Mouse (Mus musculus) gastrocnemius, adult 18-20 months (tissue): ENCODE measurements around the gene Ccdc57. TPM values are rescaled to one million over a fixed set of nuclear protein-coding genes. Genes with fewer than 3 reads are reported as not detected.
"Not testable (repeated sequence)": the region's sequence is repeated elsewhere in the genome, so short reads cannot be mapped to it uniquely, and the experiment has no call there.

Source experiments
- DNase-seq: peaks from one replicate; pipeline ENCODE4 v3.0.0; 2021; ENCODE audit warnings: low spot score
- total RNA-seq, 2 experiments: library from RNA; stranded (reverse); gene quantifications; 2 replicates each; pipeline ENCODE4 v1.2.3; 2021

Gene Ccdc57
- total RNA-seq, 2 experiments from 2014 or later = 3.0 to 3.5 TPM

DNA sequence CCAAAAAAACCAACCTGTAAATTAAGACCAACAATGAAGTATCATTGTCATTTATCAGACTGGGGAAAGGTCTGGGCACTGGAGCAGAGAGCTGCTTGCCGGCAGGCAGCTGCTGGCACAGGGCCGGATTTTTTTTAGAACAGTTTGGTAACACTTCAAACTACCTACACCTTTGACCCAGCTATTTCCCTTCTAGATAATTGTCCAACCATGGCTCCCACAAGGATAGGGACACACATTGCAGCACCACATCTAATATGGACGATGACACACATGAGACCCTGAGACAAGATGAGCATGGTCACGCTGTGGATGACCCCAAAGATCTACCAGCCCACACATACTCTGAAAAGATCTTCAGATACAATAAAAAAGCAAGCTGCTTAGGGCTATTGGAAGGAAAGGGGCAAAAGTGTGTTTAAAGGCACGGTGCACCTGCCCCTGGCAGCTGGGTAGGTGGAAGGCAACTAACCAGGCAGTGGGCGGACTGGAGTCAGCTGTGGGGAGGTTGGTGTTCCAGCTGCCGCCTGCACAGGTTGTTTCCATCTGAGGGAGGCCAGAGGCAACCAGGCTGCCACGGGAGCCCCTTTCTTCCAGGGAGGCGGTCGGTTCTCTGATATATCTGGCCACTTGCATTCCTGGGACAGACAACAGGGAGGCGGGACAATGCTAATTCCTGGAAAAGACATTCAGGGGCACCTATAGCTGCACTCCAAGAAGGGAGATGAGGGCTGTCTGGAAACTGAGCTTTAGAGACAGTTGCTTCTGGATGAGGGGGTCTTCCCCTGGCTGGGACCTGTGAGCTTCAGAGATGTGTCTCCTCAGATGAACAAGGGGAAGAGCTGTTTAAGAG lies 80.4 kb downstream of the Ccdc57 start:
- peak; percentile 60 for DNase-seq

DNA sequence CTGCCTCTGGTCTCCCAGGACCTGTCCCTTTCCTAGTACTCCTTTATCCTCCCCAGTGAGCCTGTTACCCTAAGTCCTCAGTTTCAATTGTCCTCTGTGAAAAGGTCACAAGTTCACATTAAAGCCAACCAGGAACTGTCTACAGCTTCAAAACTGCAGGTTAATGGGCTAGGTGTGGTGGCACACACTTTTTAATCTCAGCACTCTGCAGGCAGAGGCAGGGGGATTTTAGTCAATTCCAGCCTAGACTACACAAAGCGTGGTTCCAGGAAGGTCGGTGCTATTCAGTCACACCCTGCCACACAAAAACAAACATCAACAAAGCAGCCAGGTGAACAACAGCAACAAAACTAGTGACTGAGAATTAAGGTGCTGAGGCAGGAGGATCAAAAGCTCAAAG lies 81.1 kb downstream of the Ccdc57 start:
- DNase-seq = no peak

DNA sequence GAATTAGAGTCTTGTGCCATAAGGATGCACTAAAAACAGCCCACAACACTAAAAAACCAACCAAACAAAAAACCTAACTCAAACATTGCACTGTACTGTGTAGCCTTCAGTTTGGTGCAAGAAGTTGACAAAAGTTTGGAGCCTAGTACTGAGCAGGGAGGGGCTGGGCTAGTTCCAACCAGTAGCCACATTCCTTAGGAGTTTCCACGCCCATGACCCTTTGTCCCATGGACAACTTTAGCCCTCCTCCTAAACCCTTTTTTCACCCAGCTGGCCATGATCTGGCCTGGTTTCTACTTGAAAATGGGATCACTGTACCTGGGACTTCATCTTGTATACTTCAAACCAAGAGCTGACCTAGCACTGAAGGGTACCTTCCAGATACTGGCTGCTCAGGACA lies 81.5 kb downstream of the Ccdc57 start:
- no peak for DNase-seq

DNA sequence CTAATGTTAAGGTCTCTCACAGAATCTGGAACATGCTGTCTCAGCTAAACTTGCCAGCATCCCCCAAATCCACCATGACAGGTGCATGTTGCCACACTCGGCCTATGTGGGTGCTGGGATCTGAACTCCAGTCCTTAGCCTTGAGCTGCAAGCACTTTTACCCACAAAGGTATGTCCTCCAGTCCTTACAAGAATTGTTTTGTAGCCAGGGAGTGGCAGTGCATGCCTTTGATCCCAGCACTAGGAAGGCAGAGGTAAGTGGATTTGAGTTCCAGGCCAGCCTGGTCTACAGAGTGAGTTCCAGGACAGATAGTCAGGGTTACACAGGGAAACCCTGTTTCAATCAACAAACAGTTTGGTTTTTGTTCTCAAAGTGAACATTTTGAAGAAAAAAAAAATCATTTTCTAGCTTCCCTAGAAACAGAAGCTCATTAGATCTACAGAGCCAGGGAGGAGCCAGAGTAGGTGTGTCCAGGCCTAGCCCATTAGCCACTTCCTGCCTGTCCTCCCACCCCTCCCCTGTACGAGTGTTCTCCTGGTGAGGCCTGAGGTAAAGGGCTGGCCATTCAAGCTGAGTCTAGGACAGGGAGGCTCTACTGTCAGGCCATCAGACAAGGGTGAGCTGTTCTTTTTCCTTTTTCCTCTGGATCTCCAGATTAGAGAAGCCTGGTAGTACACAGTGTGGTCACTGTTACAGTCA lies 82.2 kb downstream of the Ccdc57 start:
- DNase-seq = no peak

DNA sequence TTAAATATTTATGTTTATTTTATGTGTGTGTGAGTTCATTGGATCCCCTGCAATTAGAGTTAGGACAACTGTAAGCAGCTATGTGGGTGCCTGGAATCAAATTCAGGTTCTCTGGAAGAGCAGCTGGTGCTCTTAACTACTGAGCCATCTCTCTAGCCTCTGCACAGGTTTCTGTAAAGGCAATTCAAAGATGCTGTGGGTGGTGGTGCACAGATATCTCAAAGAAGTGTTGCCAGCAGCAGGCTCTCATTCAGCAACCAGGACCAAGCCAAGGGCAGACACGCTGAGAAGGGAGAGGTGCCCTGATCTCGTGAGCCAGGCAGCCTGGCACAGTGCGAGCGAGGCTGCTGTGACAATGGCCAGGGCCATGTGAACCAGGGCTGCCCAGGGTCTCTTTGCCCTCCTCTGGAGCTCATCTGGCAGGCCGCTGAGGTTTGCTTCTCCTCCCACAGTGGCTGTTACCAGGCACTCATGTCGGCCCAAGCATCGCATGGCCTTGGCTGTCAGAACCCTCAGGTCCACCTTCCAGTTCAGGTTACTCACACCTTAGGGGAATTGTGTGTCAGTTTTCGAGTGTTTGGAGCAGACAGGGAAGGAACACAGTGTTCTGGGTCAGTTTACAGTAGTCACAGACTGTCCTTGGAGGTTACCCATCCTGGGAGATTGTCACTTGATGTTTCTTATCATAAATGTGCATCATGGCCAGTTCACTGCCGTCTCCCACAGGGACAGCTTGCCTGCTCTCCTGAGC lies 85.8 kb downstream of the Ccdc57 start:
- peak; percentile 49 for DNase-seq

DNA sequence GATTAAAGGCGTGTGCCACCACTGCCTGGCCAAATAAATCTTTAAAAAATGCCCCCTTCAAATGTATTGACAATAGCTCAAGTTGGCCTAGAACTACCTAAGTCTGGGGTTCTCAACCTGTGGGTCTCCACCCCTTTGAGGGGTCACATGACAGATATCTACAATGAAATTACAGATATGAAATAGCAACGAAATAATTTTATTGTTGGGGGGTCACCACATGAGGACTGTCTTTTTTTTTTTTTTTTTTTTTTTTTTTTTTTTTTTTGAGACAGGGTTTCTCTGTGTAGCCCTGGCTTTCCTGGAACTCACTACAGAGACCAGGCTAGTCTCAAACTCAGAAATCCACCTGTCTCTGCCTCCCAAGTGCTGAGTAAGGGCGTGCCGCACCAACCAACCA lies 88.3 kb downstream of the Ccdc57 start:
- DNase-seq = no peak

DNA sequence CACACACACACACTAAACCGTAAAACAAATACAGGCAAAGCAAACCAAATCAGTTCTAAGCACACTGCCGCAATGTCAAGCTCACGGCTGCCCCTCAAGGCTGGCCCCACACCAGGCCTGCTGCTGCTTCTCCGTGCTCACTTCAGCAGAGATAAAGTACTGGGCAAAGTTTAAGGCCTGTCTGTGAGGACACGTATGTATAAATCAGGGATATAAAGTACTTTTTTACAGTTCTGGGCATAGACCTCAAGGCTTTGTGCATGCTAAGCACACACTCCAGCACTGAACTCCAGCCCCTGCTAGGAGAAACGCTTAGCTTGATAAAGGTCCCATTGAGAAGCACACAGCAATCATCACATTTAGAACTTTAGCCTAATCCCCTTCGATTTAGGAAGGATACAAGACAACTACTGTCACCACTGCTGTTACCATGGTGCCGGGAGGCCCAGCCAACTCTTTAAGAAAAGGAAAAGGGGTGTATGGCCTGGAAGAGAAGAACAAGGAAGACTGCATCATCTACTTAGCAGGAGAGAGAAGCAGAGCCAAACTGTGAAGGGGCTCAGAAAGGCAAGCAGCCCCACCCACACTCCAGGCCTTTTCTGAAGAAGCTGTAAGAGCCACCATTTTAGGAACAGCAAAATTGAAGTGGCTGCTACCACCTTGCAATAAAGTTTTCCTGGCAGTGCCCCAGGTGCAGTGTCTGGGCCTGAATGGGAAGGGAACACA lies 99.0 kb downstream of the Ccdc57 start:
- DNase-seq = no peak

DNA sequence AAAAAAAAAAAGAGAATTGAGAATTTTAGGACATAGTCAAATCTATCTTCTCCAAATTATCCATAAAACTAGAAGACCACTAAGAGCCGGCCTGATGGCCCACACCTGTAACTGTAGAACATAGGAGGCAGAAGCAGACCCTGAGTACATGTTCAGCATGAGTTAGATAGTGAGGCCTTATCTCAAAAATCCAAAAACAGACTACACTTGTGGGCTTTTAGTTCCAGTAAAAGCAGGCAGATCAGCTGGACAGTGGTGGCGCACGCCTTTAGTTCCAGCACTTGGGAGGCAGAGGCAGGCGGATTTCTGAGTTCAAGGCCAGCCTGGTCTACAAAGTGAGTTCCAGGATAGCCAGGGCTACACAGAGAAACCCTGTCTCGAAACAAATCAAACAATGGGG lies 99.7 kb downstream of the Ccdc57 start:
- DNase-seq = not testable (repeated sequence)

DNA sequence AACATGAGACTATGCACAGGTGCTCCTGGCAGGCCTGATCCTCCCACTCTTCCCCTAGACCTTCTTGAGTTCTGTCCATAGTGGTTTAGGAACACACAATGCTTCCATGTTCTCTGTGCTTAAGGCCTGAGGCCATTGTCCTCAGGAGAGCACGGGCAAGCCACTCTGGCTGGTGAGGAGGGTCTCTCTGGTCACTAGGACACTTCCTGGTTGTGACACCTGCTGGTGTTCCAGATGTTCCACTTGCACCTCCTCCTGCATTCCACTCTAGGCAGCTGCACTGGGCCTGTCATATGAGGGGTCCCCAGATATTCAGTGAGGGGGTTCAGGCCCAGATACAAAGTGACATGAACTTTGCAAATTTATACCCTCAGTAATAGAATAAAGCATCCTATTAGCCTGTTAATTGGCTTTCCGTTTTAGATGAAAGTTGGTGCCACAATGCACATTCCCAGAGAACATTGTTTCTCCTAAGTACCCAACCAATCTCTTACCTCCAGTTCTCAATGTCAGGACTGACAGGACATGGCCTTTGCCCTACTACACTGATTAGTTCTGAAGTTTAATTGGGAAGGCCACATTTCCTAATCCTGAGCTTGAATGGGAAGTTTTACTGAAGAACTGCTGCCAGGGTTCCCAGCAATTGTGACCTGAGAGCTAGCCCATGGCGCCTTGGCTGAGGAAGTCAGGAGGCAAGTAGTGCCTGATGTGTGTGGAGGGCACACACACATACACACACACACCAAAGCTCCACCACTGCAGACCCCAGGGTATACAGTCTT lies 100.8 kb downstream of the Ccdc57 start:
- no peak for DNase-seq

DNA sequence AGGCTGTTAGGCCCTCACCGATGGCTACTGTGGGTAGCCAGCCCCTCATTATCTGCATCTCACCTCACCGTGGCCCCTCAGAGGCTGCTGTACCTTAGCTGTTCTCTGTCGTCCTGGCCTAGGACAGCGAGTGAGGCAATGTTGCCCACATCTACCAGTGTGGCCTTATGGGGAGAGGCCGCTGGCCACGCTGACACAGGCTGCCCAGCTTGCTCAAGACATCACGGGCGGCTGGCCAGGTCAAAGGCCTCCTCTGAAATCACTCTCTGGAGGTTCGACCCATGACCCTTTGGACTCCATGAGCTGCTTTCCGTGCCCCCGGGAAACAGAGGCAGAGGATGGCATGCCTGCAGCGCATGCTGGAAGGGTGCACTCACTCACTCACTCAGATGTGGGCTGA lies 102.0 kb downstream of the Ccdc57 start:
- no peak for DNase-seq

DNA sequence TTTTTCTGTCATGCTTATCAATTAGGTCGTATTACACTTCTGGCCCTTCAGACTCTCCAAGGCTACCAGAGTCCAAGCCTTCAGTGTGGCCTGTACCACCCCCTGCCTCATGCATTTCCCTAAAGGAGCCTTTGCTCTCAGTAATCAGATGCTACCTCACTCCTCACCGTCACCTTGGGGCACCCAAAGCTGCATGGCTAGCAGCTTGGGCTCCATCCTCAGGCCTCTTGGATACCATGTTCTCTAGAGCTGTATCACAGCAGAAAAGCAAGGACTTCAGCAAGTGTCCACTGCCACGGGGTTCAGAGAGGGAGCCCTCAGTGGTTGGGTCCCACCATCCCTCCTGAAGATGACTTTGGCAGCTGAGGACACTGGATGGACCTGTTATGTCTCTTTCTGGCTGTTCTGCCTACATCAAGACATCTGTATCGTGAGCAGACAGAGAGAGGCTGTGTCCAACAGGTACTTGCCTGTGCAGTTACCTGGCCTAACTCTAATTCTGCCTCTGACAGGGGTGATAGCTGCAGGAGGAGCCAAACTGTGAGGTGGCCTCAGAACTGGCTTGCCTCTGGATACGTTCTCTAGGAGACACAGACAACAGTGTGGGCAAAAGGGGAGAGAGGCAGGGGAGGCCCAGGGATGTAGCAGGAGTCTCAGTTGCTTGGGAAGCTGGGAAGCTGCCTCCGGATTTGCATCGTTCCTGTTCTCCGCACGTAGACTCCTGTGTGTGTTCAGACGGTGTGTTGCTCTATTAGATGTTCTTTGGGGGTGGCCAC lies 102.7 kb downstream of the Ccdc57 start:
- DNase-seq = no peak

DNA sequence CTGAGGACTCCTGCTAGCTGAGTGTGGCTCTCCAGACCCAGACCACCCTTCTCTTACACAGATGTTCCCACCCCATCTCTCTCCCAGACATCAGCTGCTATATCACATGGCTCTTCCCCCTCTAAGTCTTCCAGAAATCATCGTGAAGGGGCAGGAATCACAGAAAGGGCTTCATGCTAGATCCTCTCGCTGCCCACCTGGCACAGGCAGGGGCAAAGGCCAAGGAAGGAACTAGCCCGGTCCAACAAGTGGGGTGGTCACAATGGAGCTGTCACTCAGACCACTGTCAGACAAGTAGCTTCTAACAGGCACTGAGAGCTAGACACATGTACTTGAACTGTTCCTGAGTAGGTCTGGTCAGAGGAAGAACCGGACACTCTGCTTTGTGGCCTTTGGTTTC lies 104.3 kb downstream of the Ccdc57 start:
- no peak for DNase-seq

DNA sequence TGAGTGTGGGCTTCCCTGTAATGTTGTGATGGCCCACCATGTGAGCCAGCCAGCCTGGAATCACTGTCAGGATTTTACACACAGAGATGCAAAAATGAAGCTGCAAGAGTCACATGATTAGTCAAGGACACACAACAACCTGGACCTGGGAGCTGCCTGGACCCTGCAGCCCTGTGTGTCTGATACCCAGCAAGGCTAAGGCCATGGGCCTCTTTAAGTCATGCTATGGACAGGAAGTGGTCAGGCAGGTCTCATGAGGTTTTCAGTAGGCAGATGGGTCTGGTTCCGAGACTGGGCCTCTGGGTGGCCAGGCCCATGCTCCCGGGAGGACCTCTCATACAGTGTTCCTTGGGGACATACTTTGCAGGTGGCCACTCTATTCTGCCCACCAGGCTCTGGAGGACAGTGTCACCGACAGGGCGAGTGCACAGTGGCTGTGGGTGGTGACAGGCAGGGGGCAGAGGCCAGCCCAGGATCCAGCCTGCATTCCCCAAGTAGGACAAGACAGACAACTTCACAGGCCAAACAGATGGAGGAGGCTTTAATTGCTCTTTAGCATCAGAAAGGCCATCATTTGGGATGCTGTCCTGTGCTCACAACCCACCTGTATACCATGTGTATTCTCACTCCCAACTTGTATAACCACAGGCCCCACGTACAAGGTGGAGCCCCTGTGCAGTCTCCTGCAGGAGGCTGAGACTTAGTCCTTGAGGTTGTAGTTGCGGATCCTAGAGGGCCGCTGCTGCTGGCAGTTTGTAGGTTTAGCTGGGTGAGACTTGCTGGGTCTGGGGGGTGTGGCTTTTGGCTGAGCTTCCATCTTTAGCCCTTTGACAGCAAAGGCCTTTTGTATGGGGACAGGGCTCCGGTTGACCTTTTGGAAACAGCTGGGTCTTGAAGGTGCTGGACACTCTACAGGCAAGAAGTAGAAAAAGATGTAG lies 106.4 kb downstream of the Ccdc57 start:
- no peak for DNase-seq

DNA sequence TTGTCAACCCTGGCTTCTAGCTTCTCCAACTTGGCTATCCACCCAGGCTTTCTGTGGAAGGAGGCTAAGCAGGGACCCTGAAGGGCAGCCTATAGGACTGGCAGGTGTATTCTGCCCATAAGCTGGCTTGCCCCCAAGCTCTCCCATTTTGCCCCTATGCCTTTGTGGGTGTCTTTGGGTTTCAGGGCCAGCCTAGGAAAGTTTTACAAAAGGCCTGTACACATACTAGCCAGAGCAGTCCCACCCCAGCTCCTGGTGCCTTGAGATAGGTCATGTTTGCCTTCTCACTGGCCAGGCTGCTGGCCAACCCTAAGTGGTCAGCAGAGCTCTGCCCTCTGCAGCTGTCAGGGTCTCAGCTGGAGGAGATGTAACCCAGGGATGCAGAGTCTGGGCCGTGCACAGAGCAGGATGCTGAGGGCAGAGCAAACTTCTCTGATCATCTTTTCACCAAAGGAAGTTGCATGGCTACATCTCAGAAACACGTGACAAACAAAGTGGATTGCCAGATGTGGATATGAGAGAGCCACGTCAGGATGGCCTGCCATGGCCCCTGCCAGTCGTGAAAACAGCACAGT lies 107.3 kb downstream of the Ccdc57 start:
- DNase-seq = no peak

DNA sequence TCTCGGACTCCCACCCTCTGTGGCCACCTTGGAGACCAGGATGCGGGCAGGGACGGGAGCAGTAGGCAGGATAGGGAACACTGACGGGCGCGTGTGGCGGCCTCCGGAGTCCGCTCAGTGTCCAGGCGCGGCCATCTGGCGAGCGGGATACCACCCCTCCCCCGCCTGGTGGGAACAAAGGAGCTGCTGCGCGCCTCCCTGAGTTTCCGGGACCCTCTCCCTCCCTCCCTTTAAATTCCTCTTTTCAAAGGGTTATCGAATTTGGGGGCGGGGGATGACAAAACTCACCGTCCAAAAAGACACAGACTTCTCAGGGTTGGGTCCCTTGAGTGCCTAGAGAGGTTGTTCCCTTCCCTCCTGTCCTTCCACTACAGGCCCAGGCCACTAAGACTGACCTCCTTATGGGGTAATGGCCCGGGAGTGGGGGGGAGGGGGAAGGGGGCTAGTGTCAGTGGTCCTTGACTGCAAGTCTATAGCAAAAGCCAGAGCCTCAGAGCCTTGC lies 107.8 kb downstream of the Ccdc57 start:
- no peak for DNase-seq

DNA sequence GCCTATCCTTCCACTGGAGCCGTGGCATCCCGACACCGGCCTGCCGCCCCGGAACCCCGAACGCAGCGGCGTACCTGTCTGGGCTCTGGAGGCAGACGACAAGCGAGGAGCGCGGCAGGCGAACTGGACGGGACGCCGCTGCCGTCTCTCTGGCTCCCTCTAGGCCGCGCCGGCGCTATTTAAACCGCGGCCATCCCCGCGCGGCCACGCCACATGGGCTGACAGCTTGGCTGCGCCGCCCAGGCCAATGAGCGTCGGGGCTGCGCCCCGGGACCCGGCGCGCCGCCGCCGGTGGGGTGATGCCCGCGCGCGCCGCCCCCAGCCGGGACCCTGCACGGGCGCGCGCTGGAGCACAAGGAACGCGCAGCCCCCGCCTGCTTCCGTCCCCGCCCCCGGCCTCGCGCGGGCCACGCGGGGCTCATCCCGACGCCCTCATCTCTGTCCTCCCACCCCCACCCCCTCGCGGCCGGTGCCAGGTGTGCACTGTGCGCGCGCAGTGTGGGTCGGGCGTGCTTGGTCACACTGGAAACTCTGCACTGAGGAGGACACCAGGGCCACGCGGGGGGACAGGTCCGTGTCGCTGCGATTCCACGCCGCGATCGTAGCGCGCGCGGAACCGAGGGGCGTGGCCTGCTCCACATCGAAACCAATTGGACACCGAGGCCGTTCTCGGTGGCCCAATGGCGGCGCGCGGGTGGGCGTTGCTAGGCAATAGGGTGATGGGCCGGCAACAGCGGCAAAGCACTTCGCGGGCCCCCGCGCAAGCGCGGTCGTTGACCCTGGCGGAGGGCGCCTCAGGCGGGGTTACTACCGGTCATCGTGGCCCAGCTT lies 108.5 kb downstream of the Ccdc57 start, which contains the start of gene Fasn:
TSS of gene Fasn (minus strand) at position 592 of the 831 bp plus-strand sequence.
- DNase-seq = peak; percentile 93

DNA sequence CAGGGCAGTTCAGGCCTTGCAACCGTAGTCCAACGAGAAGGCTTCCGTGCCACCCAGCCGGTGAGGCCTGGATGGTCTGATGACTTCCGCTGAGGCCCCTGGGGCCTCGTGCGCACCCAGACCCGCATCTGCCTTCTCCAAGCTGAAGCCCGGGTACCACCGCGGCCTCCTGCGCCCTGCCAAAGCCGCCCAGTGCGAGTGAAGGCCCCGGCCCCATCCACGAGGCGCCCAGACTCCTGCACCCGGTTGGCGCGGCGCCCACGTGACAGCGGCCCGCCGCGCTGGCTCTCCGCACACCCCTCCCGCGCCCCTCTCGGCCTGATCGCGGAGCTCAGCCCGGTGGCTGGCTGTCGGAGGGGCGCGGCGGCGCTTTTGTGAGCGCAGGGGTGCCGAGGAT lies 109.1 kb downstream of the Ccdc57 start:
- peak; percentile 22 for DNase-seq
